Mouse (Mus musculus) small intestine, adult 2 months (tissue): Measurements from ENCODE around the gene Dek. TPM values are rescaled to one million over a fixed set of nuclear protein-coding genes. Genes with fewer than 3 reads are reported as not detected.

ENCODE experiments used
- H3K27ac ChIP-seq: fragments of 200-500 bp; 2 replicates; pipeline ENCODE4 v1.5.1; 2012; ENCODE audit warnings: low read depth, low read length, control low read depth, inconsistent platforms; ENCODE audit not compliant: insufficient read depth
- H3K27me3 ChIP-seq: fragments of 200-500 bp; 2 replicates; pipeline ENCODE4 v1.6.1; 2012; ENCODE audit warnings: mild to moderate bottlenecking, moderate library complexity, low read length, inconsistent platforms; ENCODE audit not compliant: control insufficient read depth, insufficient read depth
- H3K36me3 ChIP-seq: fragments of 200-500 bp; 2 replicates; pipeline ENCODE4 v1.6.1; 2012; ENCODE audit warnings: mild to moderate bottlenecking, low read length, control low read depth, inconsistent platforms; ENCODE audit not compliant: control insufficient read depth, insufficient read depth
- H3K4me1 ChIP-seq: fragments of 200-500 bp; 2 replicates; pipeline ENCODE4 v1.6.1; 2012; ENCODE audit warnings: low read length, inconsistent platforms, mixed read lengths; ENCODE audit not compliant: control insufficient read depth, insufficient read depth, insufficient read length
- H3K4me3 ChIP-seq: fragments of 200-500 bp; 2 replicates; pipeline ENCODE4 v1.5.1; 2012; ENCODE audit warnings: low read depth, mild to moderate bottlenecking, control low read depth, inconsistent platforms, low read length, moderate library complexity
- CTCF ChIP-seq: fragments of 200-500 bp; IDR thresholded peaks from 2 replicates; pipeline ENCODE4 v1.5.1; 2012; ENCODE audit warnings: low read depth, mild to moderate bottlenecking, control low read depth, inconsistent platforms, low read length, moderate library complexity, mixed read lengths; ENCODE audit not compliant: insufficient replicate concordance, insufficient read length; ENCODE audit errors: extremely low read depth
- POLR2A ChIP-seq: fragments of 200-500 bp; IDR thresholded peaks from 2 replicates; pipeline ENCODE4 v1.6.1; 2012; ENCODE audit warnings: low read depth, mild to moderate bottlenecking, control low read depth, inconsistent platforms, low read length, moderate library complexity
- WGBS: fragments of 180-500 bp; shearing (Covaris S2); methylation state at CpG from one replicate; pipeline ENCODE4 v1.1.7; 2018; 5-methylcytosine and 5-hydroxymethylcytosine counted together
- polyA plus RNA-seq: library from polyadenylated mRNA; depleted of rRNA; stranded (reverse); fragments of >200 nt; gene quantifications from 2 replicates; pipeline ENCODE4 v1.2.3, GENCODE M21; 2012

Gene Dek
- polyA plus RNA-seq, 1 experiment, result 27.7 TPM

GRCm38 (mm10) chr13:47146388-47146787 is 40.4 kb upstream of the Dek start:
- Histone ChIP-seq H3K36me3 (no peaks in the 10 kb centered on the region), H3K4me1 (no peaks in the 10 kb centered on the region), H3K4me3 (no peak overlapping the region), H3K27me3 (no peaks in the 10 kb centered on the region), H3K27ac (no peak overlapping the region)
- TF ChIP-seq POLR2A, result no peak
- no peak for TF ChIP-seq CTCF
- 68% methylated on average over 7 of the region's 7 CpGs for WGBS

GRCm38 (mm10) chr13:47145939-47146338 is 39.9 kb upstream of the Dek start:
- H3K36me3 ChIP-seq, result no peaks in the 10 kb centered on the region
- no peak overlapping the region for H3K4me3 ChIP-seq
- TF ChIP-seq CTCF (no peak), POLR2A (no peak)
- H3K27ac ChIP-seq, result no peak overlapping the region
- no peaks in the 10 kb centered on the region for H3K27me3 ChIP-seq
- no peaks in the 10 kb centered on the region for H3K4me1 ChIP-seq
- 63% methylated on average over 9 of the region's 9 CpGs for WGBS

- Histone ChIP-seq H3K4me3 (no peak overlapping the region), H3K4me1 (no peaks in the 10 kb centered on the region), H3K27me3 (no peaks in the 10 kb centered on the region), H3K27ac (no peak overlapping the region), H3K36me3 (no peaks in the 10 kb centered on the region)
- 70% methylated on average over 6 of the region's 6 CpGs for WGBS
- TF ChIP-seq POLR2A (no peak), CTCF (no peak)
These were observed 36.8 kb upstream of the Dek start for GRCm38 (mm10) chr13:47142764-47143163.

DNA sequence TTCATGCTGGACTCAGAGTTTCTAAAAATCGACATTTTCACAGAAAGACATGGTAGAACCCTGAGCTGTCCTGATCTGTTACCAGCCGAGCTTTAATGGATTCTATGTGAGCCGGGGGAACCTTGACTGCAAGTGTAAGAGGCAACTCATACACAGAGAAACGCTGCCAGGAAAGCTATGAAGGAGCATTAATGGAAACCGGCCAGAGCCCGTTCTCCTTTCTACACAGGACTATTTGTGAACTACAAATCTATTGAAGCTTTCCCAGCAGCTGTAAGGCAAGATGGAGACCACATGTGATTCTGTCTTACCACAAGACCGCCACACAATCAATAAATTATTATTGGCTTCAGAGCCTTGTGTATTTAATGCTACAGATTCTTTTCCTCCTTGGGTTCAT is 29.7 kb upstream of the Dek start:
- no peaks in the 10 kb centered on the region for H3K27me3 ChIP-seq
- H3K27ac ChIP-seq, result no peak overlapping the region
- no peak for TF ChIP-seq CTCF
- TF ChIP-seq POLR2A, result no peak
- no peaks in the 10 kb centered on the region for H3K36me3 ChIP-seq
- H3K4me3 ChIP-seq, result no peak overlapping the region
- 84% methylated on average over 7 of the region's 7 CpGs for WGBS
- no peaks in the 10 kb centered on the region for H3K4me1 ChIP-seq

DNA sequence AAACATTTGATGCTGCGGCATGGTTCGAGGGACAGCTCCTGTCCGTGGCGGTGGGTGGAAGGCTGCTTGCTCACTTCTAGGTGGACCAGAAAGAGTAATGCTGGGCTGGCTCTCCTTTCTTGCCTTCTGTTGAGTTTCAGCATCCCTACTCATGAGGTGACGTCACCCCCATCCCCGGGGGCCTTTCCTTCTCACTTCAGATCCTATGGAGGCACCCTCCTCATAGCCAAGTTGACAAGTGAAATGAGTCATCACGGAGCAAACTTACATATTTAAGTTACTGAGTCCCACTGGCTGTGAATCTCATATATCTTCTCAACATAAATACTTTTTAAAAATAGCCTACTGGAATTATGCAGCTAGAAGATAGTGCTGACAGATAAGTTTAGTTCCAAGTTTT is 28.8 kb upstream of the Dek start:
- Histone ChIP-seq H3K36me3 (no peaks in the 10 kb centered on the region), H3K4me1 (no peaks in the 10 kb centered on the region), H3K27me3 (no peaks in the 10 kb centered on the region), H3K27ac (no peak overlapping the region), H3K4me3 (no peak overlapping the region)
- TF ChIP-seq CTCF (no peak), POLR2A (no peak)
- 92% methylated on average over 7 of the region's 7 CpGs for WGBS

GRCm38 (mm10) chr13:47133058-47133457 is 27.1 kb upstream of the Dek start:
- WGBS, result 75% methylated on average over 8 of the region's 8 CpGs
- no peak overlapping the region for H3K4me3 ChIP-seq
- H3K36me3 ChIP-seq, result no peaks in the 10 kb centered on the region
- H3K27ac ChIP-seq, result no peak overlapping the region
- H3K27me3 ChIP-seq, result no peaks in the 10 kb centered on the region
- H3K4me1 ChIP-seq, result no peaks in the 10 kb centered on the region
- TF ChIP-seq CTCF (no peak), POLR2A (no peak)

DNA sequence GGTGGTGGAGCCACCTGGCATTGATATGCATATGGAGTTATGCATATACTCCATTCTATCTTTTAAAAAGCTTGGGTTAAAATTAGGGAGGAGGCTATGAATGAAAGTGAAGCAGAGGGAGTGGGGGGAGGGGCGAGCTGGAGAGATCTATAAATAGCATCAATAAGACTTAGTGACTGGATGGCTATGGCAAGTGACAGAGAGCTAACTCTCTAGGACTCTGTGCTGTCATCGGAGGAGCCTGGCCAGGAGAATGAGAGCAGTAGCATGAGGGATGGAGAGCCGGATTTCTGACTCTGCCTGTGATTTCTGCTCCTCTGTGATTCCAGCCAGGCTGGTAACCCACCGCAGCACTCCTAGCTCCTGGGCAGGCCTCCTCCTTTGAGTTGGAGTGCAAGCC is 23.1 kb upstream of the Dek start:
- TF ChIP-seq CTCF (no peak), POLR2A (no peak)

DNA sequence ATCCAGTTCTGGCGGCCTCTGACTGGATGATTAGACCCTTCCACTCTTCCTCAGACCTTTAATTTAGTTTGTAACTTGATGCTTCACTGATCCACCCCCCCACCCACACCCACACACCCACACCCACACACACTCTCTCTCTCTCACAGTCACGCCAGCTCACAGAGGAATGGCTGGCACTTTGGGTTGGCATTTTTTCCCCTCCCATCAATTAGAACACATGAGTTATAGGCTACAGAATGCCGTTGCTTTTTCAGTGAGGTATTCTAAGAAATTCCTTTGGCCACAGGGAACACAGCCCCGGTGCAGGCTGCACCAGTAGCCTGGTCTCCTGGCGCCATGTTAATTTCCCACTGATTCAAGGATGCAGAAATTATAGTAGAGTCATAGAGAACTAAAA is 19.6 kb upstream of the Dek start:
- H3K27me3 ChIP-seq, result peaks cover 12% of the 10 kb centered on the region; the same call in 1 of the 2 replicates
- WGBS, result 80% methylated on average over 5 of the region's 5 CpGs
- no peak overlapping the region for H3K27ac ChIP-seq
- H3K4me3 ChIP-seq, result no peak overlapping the region
- no peak for TF ChIP-seq POLR2A
- TF ChIP-seq CTCF, result no peak
- H3K36me3 ChIP-seq, result no peaks in the 10 kb centered on the region
- H3K4me1 ChIP-seq, result peaks cover 7% of the 10 kb centered on the region

More for the DNA sequence above, 23.1 kb upstream of the Dek start:
- Histone ChIP-seq H3K27me3 (no peaks in the 10 kb centered on the region), H3K27ac (no peak overlapping the region), H3K4me1 (no peaks in the 10 kb centered on the region), H3K4me3 (no peak overlapping the region), H3K36me3 (no peaks in the 10 kb centered on the region)
- WGBS, result 78% methylated on average over 4 of the region's 4 CpGs
